Mouse (Mus musculus): ENCODE results near the gene Ccdc74a. TPM values are rescaled to one million over a fixed set of nuclear protein-coding genes. Genes with fewer than 3 reads are reported as not detected.

The Ccdc74a gene
- total and polyA plus RNA-seq, 3 experiments = 0.98 to 3.7 TPM; not detected in 1

DNA sequence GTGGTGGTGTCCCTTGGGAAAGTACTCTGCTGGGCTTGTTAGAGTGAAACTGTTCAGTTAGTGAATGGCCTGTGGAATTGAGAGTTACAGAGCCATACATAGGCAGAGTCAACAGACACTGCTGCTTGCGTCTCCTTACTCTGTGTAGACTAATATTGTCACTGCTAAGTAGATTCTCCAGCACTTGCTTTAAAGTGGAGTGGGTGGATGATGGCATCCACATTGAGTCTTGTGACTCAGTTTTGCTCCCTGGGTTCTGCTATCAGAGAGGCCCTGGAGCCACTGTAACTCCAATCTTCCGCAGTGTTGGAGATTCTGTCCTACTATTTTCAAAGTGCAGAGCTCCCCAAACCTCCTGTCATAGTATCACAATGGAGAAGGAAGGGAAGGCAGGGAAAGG lies 13.7 kb upstream of the Ccdc74a start:
- Histone ChIP-seq H3K9me3 (replicated peaks) (no peaks in the 10 kb centered on the region), H3K4me1 (ENCODE audit: insufficient read depth, low read depth, low read length) (peaks cover 32% of the 10 kb centered on the region), H3K4me3 (ENCODE audit: low read depth, low read length) (no peak overlapping the region), H3K27me3 (ENCODE audit: insufficient read depth, low read length) (no peaks in the 10 kb centered on the region), H3K36me3 (replicated peaks) (peaks cover 98% of the 10 kb centered on the region)
- ATAC-seq (ENCODE audit: extremely low read depth, insufficient number of reproducible peaks, low FRiP score, poor library complexity, severe bottlenecking) (no peak), DNase-seq (ENCODE audit: low spot score) (no peak)
- no peak for TF ChIP-seq CTCF (IDR thresholded peaks at IDR 0.05; ENCODE audit: low read depth, low read length)
- TF ChIP-seq GATA1 (IDR thresholded peaks at IDR 0.05; ENCODE audit: borderline replicate concordance, low read length) = no peak
- TF ChIP-seq POLR2AphosphoS5 (IDR thresholded peaks at IDR 0.05; ENCODE audit: insufficient replicate concordance, low read depth, low read length) = no peak
- no peak for TF ChIP-seq TAL1 (conservative IDR thresholded peaks at IDR 0.05; ENCODE audit: low read depth, low read length)
- no peak for TF ChIP-seq GATA2 (IDR thresholded peaks at IDR 0.05; ENCODE audit: borderline replicate concordance, low read depth, low read length)

DNA sequence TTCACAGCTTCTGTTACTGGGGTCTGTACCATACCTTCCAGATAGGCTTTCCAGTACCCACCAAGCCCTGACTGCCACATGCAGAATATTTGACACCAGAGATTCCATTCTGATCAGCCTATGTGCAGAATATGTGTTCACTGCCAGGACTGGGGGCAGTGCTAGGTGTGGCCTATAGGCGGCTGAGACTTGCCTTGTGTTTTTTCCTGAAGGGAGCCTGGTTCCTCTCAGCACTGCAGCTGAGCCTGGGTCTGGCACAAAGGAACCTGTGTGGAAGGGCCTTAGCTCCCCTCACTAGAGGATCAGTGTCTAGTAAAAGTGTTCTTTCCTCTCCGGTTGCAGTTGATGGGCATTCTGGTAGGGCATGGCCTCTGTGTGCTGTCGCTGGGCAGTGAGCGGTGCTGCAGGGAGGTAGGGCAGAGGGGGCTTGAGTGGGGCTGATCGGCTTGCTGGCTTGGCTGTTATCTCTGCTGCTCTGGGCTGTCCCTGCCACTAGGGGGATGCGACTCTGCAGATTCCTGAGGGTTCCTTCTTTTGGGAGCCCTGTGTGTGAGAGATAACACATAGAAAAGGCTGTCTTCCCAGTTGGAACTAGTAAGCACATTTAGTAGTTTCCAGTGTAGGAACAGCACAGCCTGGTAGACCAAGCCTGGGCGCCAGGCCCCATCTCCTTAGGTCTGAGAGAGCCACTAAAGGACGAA lies 12.6 kb upstream of the Ccdc74a start:
- peaks cover 98% of the 10 kb centered on the region for H3K36me3 ChIP-seq (replicated peaks)

DNA sequence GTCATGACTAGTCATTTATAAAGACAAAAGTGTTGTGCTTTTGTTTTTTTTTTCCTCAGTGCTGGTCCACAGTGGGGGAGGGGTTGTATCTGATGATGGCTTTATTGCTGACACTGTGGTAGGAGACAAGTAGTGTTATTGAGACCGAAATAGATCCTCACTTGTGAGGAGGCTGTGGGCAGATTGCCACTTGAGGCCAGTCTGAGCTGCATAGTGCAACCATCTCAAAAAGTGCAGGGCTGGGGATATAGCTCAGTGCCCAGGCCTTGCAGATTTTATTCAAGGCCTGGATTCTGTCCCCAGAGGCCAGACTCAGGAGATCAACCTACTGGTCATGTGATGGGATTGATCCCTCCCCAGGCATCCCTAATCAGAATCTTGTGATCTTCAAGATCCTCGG lies 9.4 kb upstream of the Ccdc74a start:
- DNase-seq (ENCODE audit: low spot score) (no peak), ATAC-seq (ENCODE audit: extremely low read depth, insufficient number of reproducible peaks, low FRiP score, poor library complexity, severe bottlenecking) (no peak)
- H3K9me3 ChIP-seq (replicated peaks) = no peaks in the 10 kb centered on the region
- TF ChIP-seq GATA2 (IDR thresholded peaks at IDR 0.05; ENCODE audit: borderline replicate concordance, low read depth, low read length) = no peak
- no peak for TF ChIP-seq GATA1 (IDR thresholded peaks at IDR 0.05; ENCODE audit: borderline replicate concordance, low read length)
- H3K4me1 ChIP-seq (ENCODE audit: insufficient read depth, low read depth, low read length) = peaks cover 56% of the 10 kb centered on the region
- no peak overlapping the region for H3K4me3 ChIP-seq (ENCODE audit: low read depth, low read length)
- H3K27me3 ChIP-seq (ENCODE audit: insufficient read depth, low read length) = no peaks in the 10 kb centered on the region
- peaks cover 97% of the 10 kb centered on the region for H3K36me3 ChIP-seq (replicated peaks)

More for the DNA sequence above, 12.6 kb upstream of the Ccdc74a start:
- peak; percentile 12; the same call in 1 of the 2 replicates for TF ChIP-seq CTCF (IDR thresholded peaks at IDR 0.05; ENCODE audit: low read depth, low read length)
- no peak for TF ChIP-seq GATA2 (IDR thresholded peaks at IDR 0.05; ENCODE audit: borderline replicate concordance, low read depth, low read length)
- Histone ChIP-seq H3K9me3 (replicated peaks) (no peaks in the 10 kb centered on the region), H3K4me1 (ENCODE audit: insufficient read depth, low read depth, low read length) (peaks cover 43% of the 10 kb centered on the region), H3K4me3 (ENCODE audit: low read depth, low read length) (no peak overlapping the region), H3K27me3 (ENCODE audit: insufficient read depth, low read length) (no peaks in the 10 kb centered on the region)
- ATAC-seq (ENCODE audit: extremely low read depth, insufficient number of reproducible peaks, low FRiP score, poor library complexity, severe bottlenecking) (no peak), DNase-seq (ENCODE audit: low spot score) (no peak)

DNA sequence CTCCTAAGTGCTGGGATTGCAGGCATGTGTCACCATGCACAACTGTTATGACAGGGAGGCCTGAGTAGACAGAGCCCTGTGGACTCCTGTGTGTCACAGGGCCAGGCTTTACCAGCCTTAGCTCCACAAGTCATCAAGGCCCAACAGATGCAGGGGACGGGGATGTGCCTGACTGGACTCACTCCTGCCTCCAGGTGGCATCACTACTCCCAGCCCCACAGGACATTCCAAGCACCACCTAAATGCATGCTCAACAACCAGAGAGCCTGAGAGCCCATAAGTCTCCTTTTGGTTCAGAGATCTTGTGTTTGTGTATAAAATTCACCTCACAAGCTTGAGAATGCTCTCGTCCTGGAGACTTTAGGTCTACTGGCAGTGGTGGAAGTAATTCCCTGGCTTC lies 8.7 kb upstream of the Ccdc74a start:
- no peak for TF ChIP-seq TAL1 (conservative IDR thresholded peaks at IDR 0.05; ENCODE audit: low read depth, low read length)
- no peak for TF ChIP-seq GATA2 (IDR thresholded peaks at IDR 0.05; ENCODE audit: borderline replicate concordance, low read depth, low read length)
- TF ChIP-seq POLR2AphosphoS5 (IDR thresholded peaks at IDR 0.05; ENCODE audit: insufficient replicate concordance, low read depth, low read length) = no peak
- TF ChIP-seq GATA1 (IDR thresholded peaks at IDR 0.05; ENCODE audit: borderline replicate concordance, low read length) = no peak
- no peak for TF ChIP-seq CTCF (IDR thresholded peaks at IDR 0.05; ENCODE audit: low read depth, low read length)
- H3K9me3 ChIP-seq (replicated peaks) = no peaks in the 10 kb centered on the region
- H3K27me3 ChIP-seq (ENCODE audit: insufficient read depth, low read length) = no peaks in the 10 kb centered on the region
- peaks cover 96% of the 10 kb centered on the region for H3K36me3 ChIP-seq (replicated peaks)
- peaks cover 61% of the 10 kb centered on the region for H3K4me1 ChIP-seq (ENCODE audit: insufficient read depth, low read depth, low read length)
- ATAC-seq (ENCODE audit: extremely low read depth, insufficient number of reproducible peaks, low FRiP score, poor library complexity, severe bottlenecking) (no peak), DNase-seq (ENCODE audit: low spot score) (no peak)
- peak overlapping the region; percentile 51; the same call in 1 of the 2 replicates for H3K4me3 ChIP-seq (ENCODE audit: low read depth, low read length)

DNA sequence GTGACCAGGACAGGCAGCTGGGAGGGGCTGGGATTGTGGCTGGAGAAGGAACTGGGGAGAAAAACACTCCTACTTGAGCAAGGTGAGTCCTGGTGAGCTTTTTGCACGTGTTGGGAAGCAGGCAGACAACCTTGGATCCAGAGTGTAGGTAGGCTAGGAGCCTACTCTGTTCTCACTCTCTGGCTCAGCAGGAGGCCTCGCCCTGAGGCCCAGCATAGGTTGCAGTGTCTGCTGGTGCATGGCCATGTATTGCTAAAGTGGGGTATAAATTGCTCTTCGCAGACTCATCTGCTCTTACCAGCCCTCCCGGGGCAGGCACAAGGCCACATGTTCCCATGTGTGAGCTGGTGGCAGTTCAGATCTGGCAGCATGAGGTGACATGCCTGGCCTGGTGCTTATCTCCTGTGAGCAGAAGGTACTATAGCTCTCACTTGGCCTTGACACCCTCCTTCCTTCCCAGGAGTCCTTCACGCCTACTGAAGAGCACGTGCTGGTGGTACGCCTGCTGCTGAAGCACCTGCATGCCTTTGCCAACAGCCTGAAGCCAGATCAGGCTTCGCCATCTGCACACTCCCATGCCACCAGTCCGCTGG lies 8.1 kb upstream of the Ccdc74a start:
- TF ChIP-seq GATA1 (IDR thresholded peaks at IDR 0.05; ENCODE audit: borderline replicate concordance, low read length) = no peak
- peak; percentile 95 for TF ChIP-seq TAL1 (conservative IDR thresholded peaks at IDR 0.05; ENCODE audit: low read depth, low read length)
- H3K9me3 ChIP-seq (replicated peaks) = no peaks in the 10 kb centered on the region
- no peaks in the 10 kb centered on the region for H3K27me3 ChIP-seq (ENCODE audit: insufficient read depth, low read length)
- DNase-seq (ENCODE audit: low spot score) (peak; percentile 78), ATAC-seq (ENCODE audit: extremely low read depth, insufficient number of reproducible peaks, low FRiP score, poor library complexity, severe bottlenecking) (peak; percentile 92)
- peaks cover 63% of the 10 kb centered on the region for H3K4me1 ChIP-seq (ENCODE audit: insufficient read depth, low read depth, low read length)
- H3K36me3 ChIP-seq (replicated peaks) = peaks cover 96% of the 10 kb centered on the region
- H3K4me3 ChIP-seq (ENCODE audit: low read depth, low read length) = peak overlapping the region; percentile 51

DNA sequence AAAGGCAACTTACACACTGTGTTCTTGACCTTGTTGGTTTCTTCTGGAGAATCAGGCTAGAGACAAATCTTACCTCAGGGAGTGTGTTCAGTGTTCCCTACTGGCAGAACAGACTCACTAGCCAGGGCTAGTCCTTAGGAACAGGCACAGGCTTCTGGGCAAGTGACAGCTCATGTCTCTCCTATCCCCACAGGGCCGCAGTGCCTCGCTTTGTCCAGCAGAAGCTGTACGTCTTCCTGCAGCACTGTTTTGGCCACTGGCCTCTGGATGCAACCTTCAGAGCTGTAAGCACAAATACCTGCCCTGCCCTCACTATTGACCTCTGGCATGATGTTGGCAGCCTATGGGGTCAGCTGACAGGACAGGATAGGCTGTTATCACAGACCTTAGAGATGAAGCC lies 7.2 kb upstream of the Ccdc74a start:
- Histone ChIP-seq H3K9me3 (replicated peaks) (no peaks in the 10 kb centered on the region), H3K27me3 (ENCODE audit: insufficient read depth, low read length) (no peaks in the 10 kb centered on the region), H3K36me3 (replicated peaks) (peaks cover 96% of the 10 kb centered on the region), H3K4me1 (ENCODE audit: insufficient read depth, low read depth, low read length) (peaks cover 55% of the 10 kb centered on the region), H3K4me3 (ENCODE audit: low read depth, low read length) (no peak overlapping the region)
- no peak for TF ChIP-seq GATA1 (IDR thresholded peaks at IDR 0.05; ENCODE audit: borderline replicate concordance, low read length)
- no peak for TF ChIP-seq CTCF (IDR thresholded peaks at IDR 0.05; ENCODE audit: low read depth, low read length)
- no peak for TF ChIP-seq GATA2 (IDR thresholded peaks at IDR 0.05; ENCODE audit: borderline replicate concordance, low read depth, low read length)
- no peak for TF ChIP-seq TAL1 (conservative IDR thresholded peaks at IDR 0.05; ENCODE audit: low read depth, low read length)
- TF ChIP-seq POLR2AphosphoS5 (IDR thresholded peaks at IDR 0.05; ENCODE audit: insufficient replicate concordance, low read depth, low read length) = no peak
- ATAC-seq (ENCODE audit: extremely low read depth, insufficient number of reproducible peaks, low FRiP score, poor library complexity, severe bottlenecking) (no peak), DNase-seq (ENCODE audit: low spot score) (no peak)

Measured in G1E (cell line).